Mouse (Mus musculus) lung, postnatal 0 days (tissue): ENCODE measurements around the gene Atp6v1b1.

ENCODE experiments used
- CTCF ChIP-seq: IDR thresholded peaks from 2 replicates; pipeline ENCODE4 v1.5.1; 2016; ENCODE audit warnings: antibody characterized with exemption, mild to moderate bottlenecking
- EP300 ChIP-seq: IDR thresholded peaks from 2 replicates; pipeline ENCODE4 v1.6.1; 2016; ENCODE audit warnings: antibody characterized with exemption, mild to moderate bottlenecking, control low read depth

GRCm38 (mm10) chr6:83795492-83795900 lies 52.7 kb downstream of the Atp6v1b1 start:
- TF ChIP-seq CTCF, result no peak
- no peak for TF ChIP-seq EP300
